Mouse (Mus musculus): ENCODE measurements around the gene Cdc42.

DNA sequence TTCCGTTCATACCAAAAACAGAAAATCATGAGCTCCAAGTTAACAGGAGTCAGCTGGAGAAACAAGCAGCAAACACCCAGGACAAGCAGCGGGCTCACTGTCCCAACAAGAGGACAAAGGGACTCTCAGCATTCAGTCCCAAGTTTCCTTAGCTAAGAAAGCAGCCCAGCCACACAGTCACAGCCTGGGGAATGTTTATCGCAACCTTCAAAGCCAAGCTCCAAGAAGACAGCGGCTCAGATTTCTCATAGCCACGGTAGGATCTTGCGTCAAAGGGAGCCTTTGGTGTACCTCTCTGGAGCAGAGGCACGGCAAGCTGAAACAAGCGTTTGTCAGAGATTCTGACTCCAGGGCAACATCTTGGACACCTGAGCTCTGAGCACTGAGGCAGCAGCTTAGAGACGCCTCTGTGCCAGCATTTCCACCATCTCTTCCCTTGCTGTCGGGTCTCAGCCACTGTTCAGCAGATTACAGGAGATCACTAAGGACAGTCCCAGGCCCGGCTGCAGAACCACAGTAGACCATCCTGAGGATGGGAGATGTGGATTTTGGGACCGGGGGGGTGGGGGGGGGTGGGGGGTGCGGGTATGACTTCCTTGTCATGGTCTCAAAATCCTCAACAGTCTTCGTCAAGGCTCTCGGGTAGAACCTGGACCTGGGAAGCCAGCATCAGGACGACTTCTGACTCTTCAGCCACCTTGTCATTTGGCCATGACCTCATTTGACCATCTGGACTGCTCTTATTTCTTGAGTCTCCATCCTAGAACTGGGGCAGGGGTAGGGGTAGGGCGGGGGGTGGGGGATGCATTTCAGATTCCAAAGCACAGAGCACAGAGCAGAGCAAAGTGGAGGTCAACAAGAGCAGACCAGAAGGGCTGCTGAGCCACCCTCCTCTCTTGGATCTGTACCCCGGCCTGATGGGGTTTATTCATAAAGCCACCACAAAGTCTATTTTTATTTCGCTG, 18.1 kb upstream of the Cdc42 start:
- TF ChIP-seq CTCF (IDR thresholded peaks at IDR 0.05; ENCODE audit: control insufficient read depth, insufficient read depth, low read length) (no peak), POLR2A (IDR thresholded peaks at IDR 0.05; ENCODE audit: borderline replicate concordance, control insufficient read depth, low read depth, low read length) (no peak)
